Mouse (Mus musculus): ENCODE measurements around the gene Ntm. TPM values are rescaled to one million over a fixed set of nuclear protein-coding genes. Genes with fewer than 3 reads are reported as not detected.

Ntm gene
- polyA plus RNA-seq, 1 experiment from 2014 or later = 248 TPM

DNA sequence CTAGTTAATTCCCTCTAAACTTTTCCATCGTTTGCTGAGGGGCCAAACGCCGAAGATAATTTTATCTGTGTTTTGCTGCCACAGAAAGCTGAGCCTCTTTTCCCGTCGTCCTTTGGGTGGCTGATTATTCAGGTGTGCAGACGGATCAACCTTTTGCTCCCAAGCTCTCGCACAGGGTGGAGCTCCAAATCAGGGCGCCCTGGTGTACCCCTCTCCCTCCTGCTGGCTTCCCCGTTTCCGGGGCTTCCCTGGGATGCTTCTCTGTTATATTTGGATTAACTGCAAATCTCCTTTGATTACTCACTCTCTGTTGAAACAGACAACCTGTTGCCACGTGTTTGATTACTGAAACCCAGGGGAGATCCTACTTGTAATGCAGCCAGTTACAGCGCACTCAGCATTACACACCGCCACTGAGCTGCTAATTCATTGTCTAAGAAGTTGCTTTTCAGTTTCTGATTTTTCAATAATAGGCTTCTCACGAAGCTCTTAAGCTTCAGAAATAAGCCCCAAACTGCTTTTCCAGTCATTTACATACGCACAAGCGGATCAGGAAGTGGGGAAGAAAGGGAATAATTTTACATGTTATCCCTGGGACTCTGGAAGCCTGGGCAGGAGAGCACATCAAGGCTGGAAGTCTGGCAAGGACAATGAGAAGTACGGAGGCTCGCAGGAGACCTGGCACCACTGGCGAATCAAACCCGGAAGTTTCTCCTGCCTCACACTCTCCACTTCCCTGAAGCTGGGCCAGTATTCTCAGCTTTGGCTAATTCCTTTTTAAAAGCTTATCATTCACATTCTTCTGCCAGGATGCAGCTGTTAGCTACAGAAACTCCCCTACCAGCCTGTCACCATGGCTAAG, 19.5 kb downstream of the Ntm start:
- H3K4me3 ChIP-seq (replicated peaks) = no peak overlapping the region
- H3K9ac ChIP-seq (replicated peaks) = no peak overlapping the region
- peak overlapping the region; percentile 36 for H3K4me2 ChIP-seq
- H3K27me3 ChIP-seq (replicated peaks) = no peaks in the 10 kb centered on the region
- no peak for ATAC-seq (ENCODE audit: low FRiP score)
- 0 out of 2 replicates have a peak, but pooled peaks cover 3% of the 10 kb centered on the region for H3K36me3 ChIP-seq
- 36% methylated on average over 20 of the region's 20 CpGs for whole genome bisulfite sequencing
- H3K4me1 ChIP-seq = peaks cover 24% of the 10 kb centered on the region
- H3K9me3 ChIP-seq (replicated peaks) = no peaks in the 10 kb centered on the region
- no peak overlapping the region; the same call in 1 of the 2 replicates for H3K27ac ChIP-seq (replicated peaks)

DNA sequence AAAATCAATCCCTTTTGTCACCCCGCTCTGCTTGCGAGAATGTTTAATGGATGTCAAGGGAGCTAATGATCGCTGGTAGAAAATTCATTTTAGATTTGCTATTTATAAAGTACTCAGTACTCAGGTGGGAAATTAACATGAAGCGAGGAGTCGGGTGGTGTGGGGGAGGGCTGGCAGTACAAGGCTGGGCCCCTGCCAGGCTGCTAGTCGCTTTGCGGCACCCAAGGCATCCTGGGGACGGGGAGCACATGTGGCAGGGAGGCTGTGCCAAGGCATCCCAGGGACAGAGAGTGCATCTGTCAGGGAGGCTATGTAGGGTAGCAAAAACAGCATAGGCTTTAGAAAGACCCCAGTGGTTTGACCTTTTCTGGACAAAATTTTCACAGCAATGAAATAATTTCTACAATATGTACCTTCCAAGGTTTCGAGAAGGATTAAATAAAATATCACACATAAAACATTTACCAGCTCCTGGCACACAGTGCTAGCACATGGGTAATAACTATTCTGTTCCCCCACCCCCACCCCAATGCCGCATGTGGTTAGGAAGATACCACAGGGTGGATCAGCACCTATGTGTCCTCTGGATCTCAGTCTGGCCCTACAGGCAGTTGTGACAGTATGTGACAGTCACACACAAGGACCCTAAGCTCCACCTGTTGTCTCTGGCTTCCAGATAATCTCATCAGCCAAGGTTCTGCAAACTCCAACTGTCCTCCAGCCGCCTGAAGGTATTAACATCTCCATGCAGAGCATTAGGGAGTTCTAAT, 20.6 kb downstream of the Ntm start:
- Histone ChIP-seq H3K9me3 (replicated peaks) (no peaks in the 10 kb centered on the region), H3K4me1 (peaks cover 29% of the 10 kb centered on the region), H3K36me3 (0 out of 2 replicates have a peak, but pooled peaks cover 3% of the 10 kb centered on the region), H3K27me3 (replicated peaks) (no peaks in the 10 kb centered on the region), H3K9ac (replicated peaks) (no peak overlapping the region), H3K4me2 (no peak overlapping the region), H3K27ac (replicated peaks) (no peak overlapping the region), H3K4me3 (replicated peaks) (no peak overlapping the region)
- 39% methylated on average over 11 of the region's 11 CpGs for WGBS
- peak; percentile 47; the same call in 1 of the 2 replicates for ATAC-seq (ENCODE audit: low FRiP score)

DNA sequence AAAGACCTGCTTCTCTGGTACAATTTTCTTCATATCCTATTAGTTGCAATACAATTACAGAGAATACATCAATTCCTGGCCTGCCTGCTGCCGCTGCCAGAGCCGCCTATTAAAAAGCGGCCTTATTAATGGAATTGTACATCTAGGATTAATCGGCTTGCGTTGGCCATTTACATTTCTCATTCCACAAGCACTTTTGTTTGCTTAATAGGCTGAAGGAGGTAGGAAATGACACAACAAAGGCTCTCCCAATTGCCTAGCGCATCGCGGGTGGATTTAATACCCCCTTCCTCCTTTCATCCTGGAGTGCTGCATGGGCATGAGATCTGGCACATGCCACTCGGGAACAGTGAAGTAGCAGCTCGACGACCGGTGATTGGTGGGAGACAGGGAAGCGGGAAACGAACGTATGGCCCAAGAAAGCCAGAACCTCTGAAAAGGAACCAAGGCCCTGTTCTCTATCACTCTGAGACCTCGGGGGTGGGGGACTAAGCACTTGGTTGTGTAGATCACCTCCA, 23.4 kb downstream of the Ntm start:
- peak; percentile 49; the same call in 1 of the 2 replicates for ATAC-seq (ENCODE audit: low FRiP score)
- Histone ChIP-seq H3K9ac (replicated peaks) (no peak overlapping the region), H3K27ac (replicated peaks) (peak overlapping the region; percentile 54), H3K4me1 (peaks cover 29% of the 10 kb centered on the region), H3K4me3 (replicated peaks) (no peak overlapping the region), H3K36me3 (0 out of 2 replicates have a peak, but pooled peaks cover 3% of the 10 kb centered on the region), H3K27me3 (replicated peaks) (no peaks in the 10 kb centered on the region), H3K4me2 (no peak overlapping the region), H3K9me3 (replicated peaks) (no peaks in the 10 kb centered on the region)
- 50% methylated on average over 16 of the region's 16 CpGs for WGBS

DNA sequence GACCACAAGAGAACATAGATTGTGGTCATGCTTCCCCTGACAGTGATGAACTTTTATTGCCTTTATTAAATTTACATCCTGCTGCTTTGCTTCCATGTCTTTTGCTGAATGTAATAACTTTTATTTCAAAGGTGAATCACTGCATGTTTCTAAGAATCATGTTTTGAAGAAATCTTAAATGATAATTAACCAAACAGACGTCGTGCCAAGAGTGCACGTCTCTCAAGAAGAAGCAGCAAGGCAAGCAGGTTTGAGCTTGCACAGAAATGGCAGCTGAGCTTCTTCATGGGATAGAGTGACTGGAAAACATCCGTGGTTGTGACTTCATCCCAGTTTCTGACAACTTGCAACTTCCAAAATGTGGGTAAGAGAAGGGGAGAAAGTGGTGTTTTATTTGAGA, 34.1 kb downstream of the Ntm start:
- H3K4me1 ChIP-seq = peaks cover 16% of the 10 kb centered on the region
- no peak overlapping the region for H3K4me2 ChIP-seq
- no peaks in the 10 kb centered on the region for H3K9me3 ChIP-seq (replicated peaks)
- no peak overlapping the region for H3K27ac ChIP-seq (replicated peaks)
- WGBS = 74% methylated on average over 4 of the region's 4 CpGs
- no peaks in the 10 kb centered on the region for H3K36me3 ChIP-seq
- no peaks in the 10 kb centered on the region for H3K27me3 ChIP-seq (replicated peaks)
- no peak overlapping the region for H3K4me3 ChIP-seq (replicated peaks)
- ATAC-seq (ENCODE audit: low FRiP score) = no peak
- H3K9ac ChIP-seq (replicated peaks) = no peak overlapping the region

DNA sequence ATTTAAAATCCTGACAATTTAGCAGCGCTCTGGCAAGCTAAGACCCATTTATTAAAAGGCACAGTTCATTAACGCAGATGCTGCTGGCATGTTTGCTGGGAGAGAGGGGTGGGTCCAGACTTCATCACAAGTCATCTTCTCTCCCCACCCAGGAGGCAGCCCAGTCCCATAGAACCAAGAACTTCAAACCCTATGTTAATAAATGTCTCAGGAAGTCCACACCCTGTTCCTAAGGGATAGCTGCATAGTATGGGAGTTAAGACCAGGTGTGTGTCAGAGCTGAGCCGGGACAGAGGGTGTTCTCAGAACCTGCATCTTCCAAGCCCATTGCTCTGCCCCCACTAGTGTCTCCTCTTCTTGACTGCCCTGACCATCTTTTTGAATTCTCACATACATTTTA, 37.6 kb downstream of the Ntm start:
- Histone ChIP-seq H3K9ac (replicated peaks) (no peak overlapping the region), H3K9me3 (replicated peaks) (no peaks in the 10 kb centered on the region), H3K27me3 (replicated peaks) (no peaks in the 10 kb centered on the region), H3K27ac (replicated peaks) (no peak overlapping the region), H3K4me3 (replicated peaks) (no peak overlapping the region), H3K36me3 (no peaks in the 10 kb centered on the region), H3K4me2 (no peak overlapping the region), H3K4me1 (peaks cover 33% of the 10 kb centered on the region)
- ATAC-seq (ENCODE audit: low FRiP score) = no peak
- 61% methylated on average over 3 of the region's 3 CpGs for WGBS

DNA sequence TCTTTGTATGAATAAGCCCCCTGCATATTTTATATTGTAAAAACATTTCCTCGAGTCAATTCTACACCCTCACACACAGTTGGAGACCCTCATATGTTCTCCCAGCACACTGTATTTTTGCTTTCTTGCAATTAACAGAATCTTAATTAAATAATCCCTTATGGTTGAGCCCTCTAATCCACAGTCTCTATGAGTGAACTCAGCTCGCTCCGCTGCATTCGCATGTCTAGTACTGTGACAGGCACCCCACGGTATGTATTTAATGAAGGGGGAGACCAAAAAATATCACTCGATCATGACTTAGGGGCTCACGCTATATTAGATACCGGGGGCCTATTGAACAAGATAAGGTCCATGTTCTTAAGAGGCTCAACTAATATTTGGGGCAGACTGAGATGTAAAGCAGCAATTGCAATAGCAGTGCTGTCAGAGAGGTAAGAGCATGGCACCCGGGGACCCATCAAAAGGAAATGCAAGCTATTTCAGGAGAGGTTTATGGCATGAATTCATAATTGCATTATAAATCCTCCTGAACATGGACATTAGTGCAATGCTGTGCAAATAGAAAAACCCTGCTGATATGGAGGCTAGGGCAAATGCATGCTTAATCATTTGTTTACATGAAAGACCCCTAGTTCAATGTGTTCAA, 64.4 kb downstream of the Ntm start:
- ATAC-seq (ENCODE audit: low FRiP score) = peak; percentile 58
- Histone ChIP-seq H3K9ac (replicated peaks) (no peak overlapping the region), H3K4me2 (no peak overlapping the region), H3K36me3 (no peaks in the 10 kb centered on the region), H3K27ac (replicated peaks) (peak overlapping the region; percentile 67), H3K9me3 (replicated peaks) (no peaks in the 10 kb centered on the region), H3K4me3 (replicated peaks) (no peak overlapping the region), H3K27me3 (replicated peaks) (no peaks in the 10 kb centered on the region), H3K4me1 (peaks cover 19% of the 10 kb centered on the region)
- WGBS = 47% methylated on average over 9 of the region's 9 CpGs

DNA sequence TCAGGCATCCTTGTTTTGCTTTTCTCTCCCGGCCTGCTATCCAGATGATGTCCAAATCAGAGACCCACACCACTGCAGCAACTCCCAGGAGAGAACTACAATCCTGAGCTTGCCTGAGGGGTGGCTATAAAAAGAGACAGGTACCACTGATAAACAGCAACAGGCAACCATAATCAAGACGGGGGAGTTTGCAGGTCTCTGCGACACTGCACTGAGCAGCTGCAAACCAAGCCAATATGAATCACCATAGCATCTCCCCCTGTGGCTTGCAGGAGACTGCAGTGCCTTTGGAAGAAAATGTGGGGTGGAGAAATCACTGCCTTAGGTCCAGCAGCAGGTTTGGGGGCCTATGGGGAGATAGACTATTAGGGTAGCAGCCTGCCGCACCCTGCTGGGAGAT, 65.5 kb downstream of the Ntm start:
- no peak overlapping the region for H3K4me3 ChIP-seq (replicated peaks)
- no peak overlapping the region for H3K9ac ChIP-seq (replicated peaks)
- no peaks in the 10 kb centered on the region for H3K36me3 ChIP-seq
- H3K4me1 ChIP-seq = peaks cover 19% of the 10 kb centered on the region
- no peak overlapping the region for H3K4me2 ChIP-seq
- no peaks in the 10 kb centered on the region for H3K27me3 ChIP-seq (replicated peaks)
- no peaks in the 10 kb centered on the region for H3K9me3 ChIP-seq (replicated peaks)
- peak overlapping the region; percentile 67 for H3K27ac ChIP-seq (replicated peaks)
- no peak; the same call in 1 of the 2 replicates for ATAC-seq (ENCODE audit: low FRiP score)
- WGBS = 36% methylated on average over 4 of the region's 4 CpGs

DNA sequence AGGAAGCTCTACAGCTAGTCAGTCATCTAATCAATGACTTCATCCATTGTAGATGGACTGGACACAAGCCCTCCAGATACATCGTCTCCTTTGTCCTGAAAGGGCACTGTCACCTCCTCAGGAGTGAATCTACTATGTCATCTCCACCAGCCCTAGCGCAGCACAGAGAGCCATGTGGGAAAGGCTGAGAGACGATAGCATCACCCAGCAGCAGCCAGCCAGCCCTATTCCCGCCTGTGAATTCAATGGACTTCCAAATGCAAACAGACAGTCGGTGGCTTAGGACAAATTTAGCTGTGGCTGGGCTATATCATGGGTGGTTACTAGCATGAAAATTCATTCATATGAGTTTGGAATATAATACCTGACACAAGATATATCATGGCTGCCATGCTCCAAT, 70.1 kb downstream of the Ntm start:
- Histone ChIP-seq H3K27me3 (replicated peaks) (no peaks in the 10 kb centered on the region), H3K9ac (replicated peaks) (no peak overlapping the region), H3K4me1 (peaks cover 8% of the 10 kb centered on the region), H3K9me3 (replicated peaks) (no peaks in the 10 kb centered on the region), H3K27ac (replicated peaks) (no peak overlapping the region), H3K4me2 (no peak overlapping the region), H3K4me3 (replicated peaks) (no peak overlapping the region), H3K36me3 (no peaks in the 10 kb centered on the region)
- no peak for ATAC-seq (ENCODE audit: low FRiP score)
- WGBS = 79% methylated on average over 5 of the region's 5 CpGs

DNA sequence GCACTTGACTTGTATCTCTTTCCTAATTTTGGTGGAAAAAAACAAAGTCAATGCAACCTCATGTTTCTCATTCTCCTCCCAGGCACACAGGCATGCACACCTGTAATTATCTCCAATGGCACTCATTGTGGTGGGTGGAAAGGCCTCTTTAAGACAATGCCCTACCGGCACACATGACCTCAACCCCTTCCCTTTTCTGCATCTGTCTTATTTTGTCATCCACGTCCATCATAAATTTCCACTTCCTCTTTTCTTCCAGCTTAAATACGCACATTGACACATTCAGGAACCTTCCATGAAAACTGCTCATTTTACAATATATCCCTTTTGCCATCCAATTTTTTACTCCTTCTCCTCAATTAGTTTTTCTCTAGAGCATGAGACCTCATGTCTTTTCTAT, 74.2 kb downstream of the Ntm start:
- no peak for ATAC-seq (ENCODE audit: low FRiP score)
- Histone ChIP-seq H3K36me3 (no peaks in the 10 kb centered on the region), H3K4me3 (replicated peaks) (no peak overlapping the region), H3K4me1 (no peaks in the 10 kb centered on the region), H3K9ac (replicated peaks) (no peak overlapping the region), H3K27ac (replicated peaks) (no peak overlapping the region), H3K4me2 (no peak overlapping the region), H3K9me3 (replicated peaks) (no peaks in the 10 kb centered on the region), H3K27me3 (replicated peaks) (no peaks in the 10 kb centered on the region)
- 89% methylated on average over 3 of the region's 3 CpGs for WGBS

DNA sequence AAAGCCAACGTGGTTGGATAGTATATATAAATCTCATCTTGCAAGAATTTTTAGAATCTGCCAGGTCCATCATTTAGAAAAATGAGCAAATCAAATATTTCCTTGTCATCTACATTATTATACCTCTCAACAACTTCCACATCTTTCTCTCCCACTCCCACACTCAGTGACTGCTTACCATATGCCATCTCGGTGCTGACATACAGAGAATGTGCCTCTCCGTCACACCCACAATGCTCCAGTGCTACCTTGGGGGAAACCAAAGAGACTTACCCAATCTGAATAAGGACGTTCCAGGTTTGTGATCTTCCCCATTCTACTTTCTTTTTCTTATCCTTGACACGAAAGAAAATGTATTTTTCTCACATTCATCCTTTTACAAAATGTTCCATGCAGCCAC, 75.0 kb downstream of the Ntm start:
- Histone ChIP-seq H3K9ac (replicated peaks) (no peak overlapping the region), H3K4me1 (no peaks in the 10 kb centered on the region; the same call in 1 of the 2 replicates), H3K9me3 (replicated peaks) (no peaks in the 10 kb centered on the region), H3K4me3 (replicated peaks) (no peak overlapping the region), H3K27me3 (replicated peaks) (no peaks in the 10 kb centered on the region), H3K36me3 (no peaks in the 10 kb centered on the region), H3K27ac (replicated peaks) (no peak overlapping the region), H3K4me2 (no peak overlapping the region)
- no peak for ATAC-seq (ENCODE audit: low FRiP score)
- WGBS = 83% methylated on average over 5 of the region's 5 CpGs

DNA sequence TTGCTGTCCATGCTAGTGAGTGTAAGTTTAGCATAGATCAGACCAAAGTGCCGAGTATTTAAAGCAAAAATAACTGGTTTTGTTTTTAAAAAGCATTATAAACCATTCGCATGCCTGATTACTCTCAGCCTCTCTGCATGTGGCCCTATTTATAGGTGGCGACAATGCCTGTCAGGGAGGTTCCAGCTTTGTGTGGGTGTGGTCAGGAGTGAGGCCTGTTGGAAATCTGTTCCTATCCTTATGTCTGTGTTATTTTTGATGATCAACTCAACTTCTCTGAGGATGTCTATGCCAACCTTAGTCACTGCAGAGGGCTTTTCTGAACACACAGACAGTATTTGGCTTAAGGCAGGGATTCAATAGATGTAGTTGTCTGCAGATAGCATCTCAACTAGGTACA, 78.9 kb downstream of the Ntm start:
- no peak overlapping the region for H3K4me3 ChIP-seq (replicated peaks)
- no peak overlapping the region for H3K4me2 ChIP-seq
- H3K4me1 ChIP-seq = peaks cover 12% of the 10 kb centered on the region
- WGBS = 65% methylated on average over 3 of the region's 3 CpGs
- H3K9ac ChIP-seq (replicated peaks) = no peak overlapping the region
- H3K36me3 ChIP-seq = no peaks in the 10 kb centered on the region
- H3K9me3 ChIP-seq (replicated peaks) = no peaks in the 10 kb centered on the region
- H3K27me3 ChIP-seq (replicated peaks) = no peaks in the 10 kb centered on the region
- H3K27ac ChIP-seq (replicated peaks) = no peak overlapping the region
- ATAC-seq (ENCODE audit: low FRiP score) = no peak

Data from neural tube, embryonic 15.5 days (tissue).